Mouse (Mus musculus): ENCODE measurements at regions not wholly inside any gene's neighbourhood (a gene's known extent, or its start where the extent isn't known, plus 50 kb on each side); places are given as distances from the start of the nearest gene placed in this dataset.

DNA sequence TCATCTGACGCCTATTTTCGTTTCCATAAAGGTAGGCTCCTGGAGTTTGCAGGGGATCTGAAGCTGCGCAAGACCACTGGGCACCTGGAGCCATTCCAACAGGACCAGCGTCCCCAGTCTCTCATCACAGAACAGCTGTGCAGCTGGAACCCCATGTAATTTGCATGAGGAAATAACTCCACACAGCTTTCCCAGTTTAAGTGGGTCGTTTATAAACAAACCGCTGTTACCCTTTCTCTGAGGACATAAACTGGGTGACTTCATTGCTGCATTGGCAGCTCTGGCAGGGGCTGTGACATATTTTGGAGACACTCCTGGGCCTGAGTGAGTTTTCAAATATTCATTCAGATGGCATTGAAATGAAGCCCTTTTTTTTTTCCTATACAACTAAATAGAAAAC, 145.2 kb downstream of the Tmem18 start:
- TF ChIP-seq EP300 (IDR thresholded peaks at IDR 0.05; ENCODE audit: insufficient read depth, low read depth, low read length): no peak
- no peak for TF ChIP-seq POLR2A (IDR thresholded peaks at IDR 0.05; ENCODE audit: insufficient read depth, low read depth, low read length)

All from heart, adult 2 months (tissue).